Mouse (Mus musculus) midbrain, postnatal 0 days (tissue): ENCODE results near the gene Poldip3. TPM values are rescaled to one million over a fixed set of nuclear protein-coding genes. Genes with fewer than 3 reads are reported as not detected.

Experiments used
- ATAC-seq: fragments of 200-750 bp; cut with Nextera tagmentation; 2 replicates; pipeline ENCODE4 v1.8.0; 2017; ENCODE audit warnings: moderate number of reproducible peaks, mild to moderate bottlenecking, moderate TSS enrichment, moderate library complexity; ENCODE audit not compliant: low FRiP score
- DNase-seq: peaks from one replicate; pipeline ENCODE4 v3.0.0-alpha.2; 2015; ENCODE audit warnings: low spot score
- H3K27ac ChIP-seq: fragments of 300-500 bp; sonication (generic); 2 replicates; pipeline ENCODE4 v1.5.1; 2014; ENCODE audit warnings: low read depth, mild to moderate bottlenecking, low read length, mixed read lengths
- H3K27me3 ChIP-seq: fragments of 300-500 bp; sonication (generic); 2 replicates; pipeline ENCODE4 v1.6.1; 2014; ENCODE audit warnings: low read length, control low read depth, mixed read lengths; ENCODE audit not compliant: insufficient read depth
- H3K36me3 ChIP-seq: fragments of 300-500 bp; sonication (generic); 2 replicates; pipeline ENCODE4 v1.6.1; 2014; ENCODE audit warnings: low read length, control low read depth, mixed read lengths; ENCODE audit not compliant: insufficient read depth
- H3K4me1 ChIP-seq: fragments of 300-500 bp; sonication (generic); 2 replicates; pipeline ENCODE4 v1.6.1; 2014; ENCODE audit warnings: mild to moderate bottlenecking, control low read depth, antibody characterized with exemption, low read length, mixed read lengths; ENCODE audit not compliant: insufficient read depth
- H3K4me2 ChIP-seq: fragments of 300-500 bp; sonication (generic); 2 replicates; pipeline ENCODE4 v1.6.1; 2014; ENCODE audit warnings: low read depth, mild to moderate bottlenecking, low read length, mixed read lengths; ENCODE audit not compliant: poor library complexity, severe bottlenecking
- H3K4me3 ChIP-seq: fragments of 300-500 bp; sonication (generic); 2 replicates; pipeline ENCODE4 v1.5.1; 2014; ENCODE audit warnings: low read depth, mild to moderate bottlenecking, low read length, moderate library complexity
- H3K9ac ChIP-seq: fragments of 300-500 bp; sonication (generic); replicated peaks from 2 replicates; pipeline ENCODE4 v1.6.1; 2014; ENCODE audit warnings: mild to moderate bottlenecking, low read length, moderate library complexity, mixed read lengths; ENCODE audit not compliant: poor library complexity, severe bottlenecking
- H3K9me3 ChIP-seq: fragments of 300-500 bp; sonication (generic); 2 replicates; pipeline ENCODE4 v1.6.1; 2016; ENCODE audit warnings: low read length, control low read depth
- CTCF ChIP-seq: IDR thresholded peaks from 2 replicates; pipeline ENCODE4 v1.5.1; 2016; ENCODE audit warnings: antibody characterized with exemption, mild to moderate bottlenecking
- WGBS: fragments of 180-500 bp; shearing (Covaris S2); extraction: QIAGEN DNeasy Blood & Tissue Kit; methylation state at CpG from one replicate; pipeline ENCODE4 v1.1.7; 2014; 5-methylcytosine and 5-hydroxymethylcytosine counted together
- polyA plus RNA-seq: library from polyadenylated mRNA; unstranded; fragments of >200 nt; fragmentation: Nextera tagmentation; extraction: Ambion mirVana; gene quantifications from 2 replicates; pipeline ENCODE4 v1.2.1, GENCODE M21; 2015
- total RNA-seq: library from RNA; depleted of rRNA; stranded (reverse); fragments of >200 nt; gene quantifications from 2 replicates; pipeline ENCODE4 v1.2.3, GENCODE M21; 2014

Poldip3 gene
- total and polyA plus RNA-seq, 2 experiments from 2014 or later: 93.3 to 110 TPM

GRCm38 (mm10) chr15:83169772-83170722 lies 20.9 kb upstream of the Poldip3 start:
- H3K27me3 ChIP-seq: no peaks in the 10 kb centered on the region
- H3K36me3 ChIP-seq: no peaks in the 10 kb centered on the region
- no peak overlapping the region for H3K27ac ChIP-seq
- no peak overlapping the region for H3K4me2 ChIP-seq
- 88% methylated on average over 8 of the region's 8 CpGs for WGBS
- ATAC-seq: no peak
- 0 out of 2 replicates have a peak, but pooled peaks cover 14% of the 10 kb centered on the region for H3K4me1 ChIP-seq
- no peak for DNase-seq
- TF ChIP-seq CTCF: no peak
- no peak overlapping the region for H3K4me3 ChIP-seq
- H3K9me3 ChIP-seq: no peaks in the 10 kb centered on the region
- 0 out of 2 replicates have a peak overlapping the region, but pooled peaks have one; percentile 8 for H3K9ac ChIP-seq

- Histone ChIP-seq H3K27ac (no peak overlapping the region), H3K9me3 (no peaks in the 10 kb centered on the region), H3K36me3 (no peaks in the 10 kb centered on the region), H3K4me1 (0 out of 2 replicates have a peak, but pooled peaks cover 14% of the 10 kb centered on the region), H3K4me3 (no peak overlapping the region), H3K9ac (0 out of 2 replicates have a peak overlapping the region, but pooled peaks have one; percentile 8), H3K4me2 (no peak overlapping the region), H3K27me3 (no peaks in the 10 kb centered on the region)
- no peak for ATAC-seq
- TF ChIP-seq CTCF: no peak
- DNase-seq: no peak
- WGBS: 79% methylated on average over 7 of the region's 7 CpGs
Measured at GRCm38 (mm10) chr15:83168875-83169771, 19.9 kb upstream of the Poldip3 start.

GRCm38 (mm10) chr15:83168311-83168710 lies 19.1 kb upstream of the Poldip3 start:
- 84% methylated on average over 3 of the region's 3 CpGs for WGBS
- no peak for DNase-seq

GRCm38 (mm10) chr15:83167550-83168065 lies 18.4 kb upstream of the Poldip3 start:
- no peaks in the 10 kb centered on the region for H3K9me3 ChIP-seq
- 94% methylated on average over 8 of the region's 8 CpGs for WGBS
- ATAC-seq: no peak
- H3K4me1 ChIP-seq: 0 out of 2 replicates have a peak, but pooled peaks cover 14% of the 10 kb centered on the region
- H3K9ac ChIP-seq: no peak overlapping the region
- H3K27me3 ChIP-seq: no peaks in the 10 kb centered on the region
- no peak for DNase-seq
- H3K4me3 ChIP-seq: no peak overlapping the region
- no peak overlapping the region for H3K27ac ChIP-seq
- H3K36me3 ChIP-seq: peaks cover 2% of the 10 kb centered on the region; the same call in 1 of the 2 replicates
- no peak overlapping the region for H3K4me2 ChIP-seq
- no peak for TF ChIP-seq CTCF

More at GRCm38 (mm10) chr15:83168311-83168710, 19.1 kb upstream of the Poldip3 start:
- Histone ChIP-seq H3K27ac (no peak overlapping the region), H3K4me2 (no peak overlapping the region), H3K9me3 (no peaks in the 10 kb centered on the region), H3K4me1 (0 out of 2 replicates have a peak, but pooled peaks cover 14% of the 10 kb centered on the region), H3K9ac (no peak overlapping the region), H3K4me3 (no peak overlapping the region), H3K27me3 (no peaks in the 10 kb centered on the region), H3K36me3 (no peaks in the 10 kb centered on the region)
- no peak for TF ChIP-seq CTCF
- no peak for ATAC-seq

GRCm38 (mm10) chr15:83167126-83167525 lies 17.9 kb upstream of the Poldip3 start:
- H3K9ac ChIP-seq: no peak overlapping the region
- no peak overlapping the region for H3K4me2 ChIP-seq
- no peak overlapping the region for H3K4me3 ChIP-seq
- TF ChIP-seq CTCF: no peak
- H3K36me3 ChIP-seq: peaks cover 6% of the 10 kb centered on the region
- ATAC-seq (no peak), DNase-seq (no peak)
- H3K27ac ChIP-seq: no peak overlapping the region
- WGBS: 92% methylated on average over 5 of the region's 5 CpGs
- H3K27me3 ChIP-seq: no peaks in the 10 kb centered on the region
- 0 out of 2 replicates have a peak, but pooled peaks cover 14% of the 10 kb centered on the region for H3K4me1 ChIP-seq
- H3K9me3 ChIP-seq: no peaks in the 10 kb centered on the region
